Mouse (Mus musculus) erythroblast, embryonic 14.5 days (primary cell): Measurements from ENCODE around the gene Pex5l. TPM values are rescaled to one million over a fixed set of nuclear protein-coding genes. Genes with fewer than 3 reads are reported as not detected.

ENCODE experiments used
- H3K27me3 ChIP-seq: 2 replicates; pipeline ENCODE4 v1.6.1; 2012; ENCODE audit warnings: inconsistent platforms; ENCODE audit not compliant: control insufficient read depth
- H3K36me3 ChIP-seq: 2 replicates; pipeline ENCODE4 v1.6.1; 2012; ENCODE audit warnings: mild to moderate bottlenecking, inconsistent platforms; ENCODE audit not compliant: control insufficient read depth
- H3K4me1 ChIP-seq: 2 replicates; pipeline ENCODE4 v1.6.1; 2012; ENCODE audit warnings: inconsistent platforms; ENCODE audit not compliant: control insufficient read depth
- H3K4me3 ChIP-seq: replicated peaks from 2 replicates; pipeline ENCODE3; 2012; ENCODE audit warnings: moderate library complexity, mild to moderate bottlenecking, inconsistent platforms
- H3K9me3 ChIP-seq: 2 replicates; pipeline ENCODE4 v1.6.1; 2012; ENCODE audit warnings: low read length, inconsistent platforms, mixed read lengths; ENCODE audit not compliant: control insufficient read depth
- GATA1 ChIP-seq: IDR thresholded peaks from 2 replicates; pipeline ENCODE4 v1.6.1; 2012; ENCODE audit warnings: low read length, inconsistent platforms, mixed read lengths
- TAL1 ChIP-seq: IDR thresholded peaks from 3 replicates; pipeline ENCODE4 v1.6.1; 2012; ENCODE audit warnings: low read length, inconsistent platforms, mixed read lengths
- polyA plus RNA-seq: library from polyadenylated mRNA; stranded (reverse); fragments of >175 nt; gene quantifications from 2 replicates; pipeline ENCODE4 v1.2.3, GENCODE M21; 2012

Pex5l gene
- polyA plus RNA-seq, 1 experiment: not detected

DNA sequence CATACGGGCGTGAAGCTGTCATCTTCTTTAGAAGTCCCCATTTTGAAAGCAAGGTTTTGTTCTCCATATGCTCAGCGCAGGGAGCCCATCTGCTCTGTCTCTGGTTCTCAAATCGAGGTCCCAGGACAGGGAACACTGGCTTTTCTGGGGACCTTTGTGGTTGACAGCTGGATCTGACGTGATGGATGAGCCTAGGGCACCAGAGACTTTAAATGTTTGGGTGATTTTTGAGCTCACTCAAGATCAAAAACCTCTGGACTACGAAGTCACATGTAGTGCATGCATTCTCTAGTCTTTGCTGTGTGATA is 98.3 kb downstream of the Pex5l start:
- Histone ChIP-seq H3K36me3 (no peaks in the 10 kb centered on the region), H3K27me3 (no peaks in the 10 kb centered on the region), H3K4me3 (no peak overlapping the region), H3K4me1 (no peaks in the 10 kb centered on the region), H3K9me3 (no peaks in the 10 kb centered on the region)
- no peak for TF ChIP-seq TAL1
- TF ChIP-seq GATA1: no peak

DNA sequence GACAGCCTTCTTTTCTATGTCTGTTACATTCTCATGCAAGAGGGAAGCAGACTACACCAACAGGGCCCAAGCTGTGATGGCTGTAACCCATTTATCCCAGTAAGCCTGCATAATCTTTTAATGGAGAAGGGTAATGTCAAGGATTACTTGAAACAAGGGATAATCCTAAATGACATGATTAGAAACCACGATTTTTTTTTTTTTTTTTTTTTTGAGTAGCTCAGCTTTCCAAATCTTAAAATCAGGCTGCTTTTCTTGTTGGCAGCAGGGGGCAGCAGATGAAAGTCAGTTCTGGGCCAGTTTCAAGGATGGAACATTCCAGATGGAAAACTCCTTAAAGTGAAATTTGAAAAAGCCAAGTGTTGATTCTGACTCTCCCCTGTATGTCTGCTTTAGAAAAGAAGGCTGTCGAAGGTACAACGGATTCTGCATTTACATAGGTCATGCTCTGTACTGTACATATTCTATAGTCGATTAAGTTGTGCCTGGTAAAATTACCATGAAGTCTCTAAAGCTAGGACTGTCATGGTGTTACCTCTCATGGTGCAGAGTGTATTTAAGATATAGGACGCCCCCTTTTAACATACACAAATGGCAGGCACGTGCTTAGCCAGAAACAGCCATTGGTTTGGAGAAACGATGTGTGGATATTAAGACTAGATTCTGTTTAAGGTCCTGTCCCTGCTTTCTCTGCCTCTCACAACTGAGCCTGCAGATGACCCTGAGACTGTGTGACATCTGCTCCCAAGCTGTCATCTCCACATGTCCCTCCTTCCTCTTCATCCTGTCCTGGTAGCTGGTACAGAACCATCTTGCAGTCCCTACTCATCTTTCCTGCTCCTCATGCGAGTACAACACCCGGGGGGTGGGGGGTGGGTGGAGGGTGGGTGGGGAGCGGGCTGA is 98.9 kb downstream of the Pex5l start:
- TF ChIP-seq GATA1: no peak
- H3K4me3 ChIP-seq: no peak overlapping the region
- no peaks in the 10 kb centered on the region for H3K36me3 ChIP-seq

DNA sequence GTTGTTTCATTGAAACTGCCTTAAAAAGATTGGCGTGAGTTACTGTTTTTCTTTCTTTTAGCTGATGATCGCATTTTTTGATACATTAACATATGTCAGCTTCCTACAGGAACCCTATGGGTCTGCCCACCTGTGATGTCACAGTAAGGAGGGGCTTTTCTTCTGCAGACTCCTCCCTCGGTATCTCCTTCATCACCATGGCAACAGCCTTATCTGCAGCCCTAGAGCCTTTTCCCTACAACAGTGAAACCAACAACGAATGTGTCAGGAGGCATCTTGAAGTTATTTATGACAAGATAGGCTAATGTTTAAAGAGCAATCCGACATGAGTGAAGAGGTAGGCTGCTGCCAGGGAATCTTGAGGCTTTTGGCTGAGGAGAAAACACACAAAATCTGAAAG is 118.5 kb downstream of the Pex5l start:
- Histone ChIP-seq H3K4me3 (no peak overlapping the region), H3K36me3 (no peaks in the 10 kb centered on the region), H3K27me3 (no peaks in the 10 kb centered on the region), H3K9me3 (no peaks in the 10 kb centered on the region), H3K4me1 (no peaks in the 10 kb centered on the region)
- TF ChIP-seq GATA1: no peak
- no peak for TF ChIP-seq TAL1

More for the DNA sequence above, 98.9 kb downstream of the Pex5l start:
- no peaks in the 10 kb centered on the region for H3K4me1 ChIP-seq
- H3K27me3 ChIP-seq: no peaks in the 10 kb centered on the region
- no peaks in the 10 kb centered on the region for H3K9me3 ChIP-seq

DNA sequence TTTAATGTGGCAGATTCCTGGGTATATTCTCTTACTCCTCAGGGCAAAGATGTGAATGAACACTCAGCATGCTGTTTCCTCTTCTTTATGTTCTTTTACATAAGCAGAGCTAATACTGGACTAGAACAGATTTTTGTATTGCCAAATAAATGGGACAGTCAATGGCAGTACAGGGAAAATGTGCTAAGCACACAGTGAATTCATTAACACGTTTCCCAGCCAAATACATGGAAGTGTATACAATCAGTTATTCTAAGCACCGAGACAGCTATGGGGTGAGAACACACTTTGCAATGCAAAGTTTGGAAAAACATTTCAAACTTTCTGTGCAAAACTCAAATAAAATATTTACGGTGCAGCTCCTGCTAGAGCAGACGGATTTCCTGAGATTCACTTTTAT is 139.1 kb downstream of the Pex5l start:
- Histone ChIP-seq H3K9me3 (no peaks in the 10 kb centered on the region), H3K4me3 (no peak overlapping the region), H3K36me3 (no peaks in the 10 kb centered on the region), H3K4me1 (no peaks in the 10 kb centered on the region), H3K27me3 (no peaks in the 10 kb centered on the region)
- TF ChIP-seq TAL1: no peak
- no peak for TF ChIP-seq GATA1

DNA sequence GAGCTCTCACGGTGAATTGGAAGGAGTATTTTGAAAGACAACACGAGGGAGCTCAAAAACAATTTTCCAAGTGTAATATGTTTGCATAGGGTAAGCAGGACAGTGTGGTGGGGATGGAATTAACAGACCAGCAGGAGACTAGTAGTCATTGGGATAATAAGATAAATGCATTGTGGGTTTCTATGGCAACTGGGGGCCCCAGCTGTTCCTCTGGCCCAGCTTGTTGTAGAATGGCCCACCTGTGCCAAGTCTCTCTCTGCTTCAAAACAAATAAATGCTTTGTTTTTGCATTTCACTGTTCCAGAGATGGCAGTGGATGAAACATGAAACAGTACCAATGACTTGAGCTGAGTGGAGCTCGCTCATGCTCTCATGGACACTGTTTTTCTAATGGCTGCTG is 141.3 kb downstream of the Pex5l start:
- H3K4me1 ChIP-seq: no peaks in the 10 kb centered on the region
- no peak overlapping the region for H3K4me3 ChIP-seq
- H3K9me3 ChIP-seq: no peaks in the 10 kb centered on the region
- no peaks in the 10 kb centered on the region for H3K27me3 ChIP-seq
- TF ChIP-seq TAL1 (no peak), GATA1 (no peak)
- no peaks in the 10 kb centered on the region for H3K36me3 ChIP-seq

DNA sequence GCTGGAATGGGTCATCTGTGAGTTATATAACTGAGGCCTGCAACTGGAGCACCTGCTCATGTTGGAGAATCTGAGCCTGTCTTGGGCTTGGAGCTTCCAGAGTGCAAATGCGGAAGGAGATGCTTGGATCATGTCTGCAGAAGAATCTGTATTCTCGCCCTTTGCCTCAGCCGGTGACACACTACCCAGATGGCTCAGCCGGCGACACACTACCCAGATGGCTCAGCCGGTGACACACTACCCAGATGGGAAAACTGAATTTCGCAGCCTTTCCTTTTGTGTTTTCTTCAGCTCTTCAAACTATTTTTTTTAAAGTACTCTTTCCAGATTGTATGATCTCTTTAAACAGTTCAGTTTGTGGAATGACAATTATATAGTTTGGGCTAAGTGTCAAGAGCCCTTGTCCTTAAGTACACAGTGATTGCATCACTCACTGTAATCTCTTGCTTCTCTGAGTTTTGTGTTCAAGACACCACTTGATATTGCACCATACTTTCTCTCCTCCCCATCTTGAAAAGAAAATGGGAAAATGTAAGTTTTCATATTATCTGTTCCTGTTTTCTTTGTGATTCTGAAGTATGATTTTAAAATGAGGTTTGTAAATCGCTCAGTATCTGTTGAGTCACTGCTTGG is 142.5 kb downstream of the Pex5l start:
- TF ChIP-seq TAL1: no peak
- TF ChIP-seq GATA1: no peak
- H3K4me3 ChIP-seq: no peak overlapping the region
- H3K4me1 ChIP-seq: no peaks in the 10 kb centered on the region
- H3K27me3 ChIP-seq: no peaks in the 10 kb centered on the region
- no peaks in the 10 kb centered on the region for H3K9me3 ChIP-seq
- H3K36me3 ChIP-seq: no peaks in the 10 kb centered on the region

DNA sequence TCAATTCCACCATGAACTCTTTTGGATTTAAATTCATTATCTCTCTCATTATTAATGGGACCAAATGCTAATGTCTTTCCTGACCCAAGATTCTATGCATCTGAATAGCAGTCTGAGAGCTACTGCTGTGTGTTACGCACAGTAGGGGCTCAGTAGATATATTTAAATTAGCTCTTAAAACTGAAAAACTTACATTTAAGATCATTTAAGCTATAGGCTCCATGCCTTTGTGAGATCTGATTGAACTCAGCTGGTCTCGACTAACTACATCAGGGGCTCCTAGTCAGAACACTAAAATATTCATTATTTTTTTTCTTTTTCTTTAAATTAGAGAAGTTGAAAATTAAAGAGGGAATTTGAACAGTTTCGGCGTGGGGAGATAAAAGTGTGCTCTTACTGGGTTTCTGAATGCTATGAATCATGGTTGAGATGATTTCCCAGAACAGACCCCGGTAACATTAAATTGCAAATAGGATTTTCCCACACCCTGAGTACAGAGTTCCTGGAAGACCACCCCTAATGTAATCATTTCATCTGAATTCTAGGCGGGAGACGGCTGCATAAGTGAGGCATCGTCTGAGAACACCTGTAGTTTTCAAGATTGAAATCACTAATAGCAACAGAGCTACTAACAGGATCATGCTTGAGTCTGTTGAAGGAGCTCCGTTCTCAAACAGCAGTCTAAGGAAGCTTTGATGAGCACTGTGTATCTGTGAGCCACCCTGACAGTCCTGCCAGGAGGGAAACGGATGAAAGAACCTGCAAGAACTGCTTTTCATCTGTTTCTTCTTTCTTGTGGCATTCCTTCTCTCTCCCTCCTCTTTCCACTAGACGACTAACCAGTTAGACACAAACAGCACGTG is 151.1 kb downstream of the Pex5l start:
- no peaks in the 10 kb centered on the region for H3K9me3 ChIP-seq
- no peaks in the 10 kb centered on the region for H3K27me3 ChIP-seq
- TF ChIP-seq TAL1 (no peak), GATA1 (no peak)
- H3K4me3 ChIP-seq: no peak overlapping the region
- no peaks in the 10 kb centered on the region for H3K36me3 ChIP-seq
- H3K4me1 ChIP-seq: no peaks in the 10 kb centered on the region

DNA sequence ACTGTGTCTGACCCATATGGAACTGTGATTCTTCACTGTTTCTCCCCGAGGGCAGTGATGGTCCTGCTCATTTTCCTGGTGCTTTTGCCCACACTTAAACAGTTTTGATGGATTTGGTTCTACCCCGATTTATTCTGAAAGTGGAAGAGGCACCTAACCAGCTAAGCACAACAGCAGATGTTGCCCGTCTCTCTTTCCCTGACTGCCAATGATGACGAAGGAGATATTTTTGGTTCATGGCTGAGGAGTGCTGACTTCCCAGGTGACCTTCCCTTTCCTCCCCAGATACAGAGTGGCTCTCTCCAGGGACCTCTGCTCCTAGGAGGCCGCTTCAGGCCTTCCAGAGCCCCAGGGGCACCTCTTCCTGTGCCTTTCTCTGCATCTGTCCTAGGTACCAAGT is 155.2 kb downstream of the Pex5l start:
- Histone ChIP-seq H3K27me3 (no peaks in the 10 kb centered on the region), H3K4me1 (no peaks in the 10 kb centered on the region), H3K36me3 (no peaks in the 10 kb centered on the region), H3K9me3 (no peaks in the 10 kb centered on the region; the same call in 1 of the 2 replicates), H3K4me3 (no peak overlapping the region)
- no peak for TF ChIP-seq GATA1
- no peak for TF ChIP-seq TAL1

DNA sequence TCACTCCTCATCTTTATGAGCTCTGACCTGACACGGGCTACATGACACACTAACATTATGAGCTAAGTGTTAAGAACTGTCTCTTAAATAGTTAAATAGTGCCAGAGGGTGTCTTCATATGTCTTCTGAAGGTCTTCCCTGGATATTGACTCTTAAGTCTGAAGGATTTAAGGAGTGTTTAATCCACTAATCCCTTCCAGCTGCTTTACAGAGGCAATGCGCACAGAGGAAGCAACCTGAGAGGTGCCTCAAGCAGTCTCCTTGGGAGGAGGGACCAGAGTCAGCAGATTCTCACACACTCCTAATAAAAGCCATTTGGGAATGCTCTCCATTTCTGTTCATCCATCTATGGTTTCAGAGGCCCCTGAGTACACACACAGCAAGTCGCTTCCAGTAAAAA is 157.9 kb downstream of the Pex5l start:
- no peak for TF ChIP-seq TAL1
- no peak for TF ChIP-seq GATA1
- Histone ChIP-seq H3K36me3 (no peaks in the 10 kb centered on the region), H3K27me3 (no peaks in the 10 kb centered on the region), H3K9me3 (no peaks in the 10 kb centered on the region; the same call in 1 of the 2 replicates), H3K4me3 (no peak overlapping the region), H3K4me1 (no peaks in the 10 kb centered on the region)
